ENCODE assay signal across 8 mouse cellular contexts in genomic region chr14:118235361-118235972, GRCm38 (mm10). TPM values are rescaled to one million over a fixed set of nuclear protein-coding genes. Genes with fewer than 3 reads are reported as not detected.
DNase-seq lines count a peak whose midpoint lies in the region; ATAC-seq and TF ChIP-seq lines count a peak whose summit lies in the region.

No protein-coding gene starts in this region.

- H3K4me3 ChIP-seq in spleen, adult 2 months (ENCODE audit: extremely low read depth, insufficient read depth, insufficient read length): peak overlapping the region; percentile 13; the same call in 1 of the 2 replicates
- peak overlapping the region; percentile 54 for H3K4me3 ChIP-seq in liver, embryonic 11.5 days (ENCODE audit: low read depth, low read length)
- peak overlapping the region; percentile 52 for H3K4me3 ChIP-seq in stomach, embryonic 14.5 days (ENCODE audit: low read depth, low read length)

- TF ChIP-seq POLR2A in spleen, adult 2 months (IDR thresholded peaks at IDR 0.05; ENCODE audit: low read depth, low read length): no peak

- peak overlapping the region; percentile 85 for H3K4me2 ChIP-seq in liver, embryonic 11.5 days
- peak overlapping the region; percentile 80 for H3K4me2 ChIP-seq in stomach, embryonic 14.5 days (replicated peaks; ENCODE audit: low read depth, low read length)

- ATAC-seq in liver, embryonic 11.5 days (replicated peaks; ENCODE audit: low FRiP score): no peak; the same call in 1 of the 2 replicates
- ATAC-seq in stomach, embryonic 14.5 days (ENCODE audit: insufficient number of reproducible peaks, insufficient read depth, low FRiP score, low read depth): no peak

- 3% methylated on average over 62 of the region's 62 CpGs for WGBS in spleen, adult 2 months
- 1% methylated on average over 61 of the region's 62 CpGs for WGBS in liver, embryonic 11.5 days
- WGBS in stomach, embryonic 14.5 days: 1% methylated on average over 62 of the region's 62 CpGs

- H3K27ac ChIP-seq in spleen, adult 2 months (ENCODE audit: insufficient read depth, low read length): no peak overlapping the region
- no peak overlapping the region for H3K27ac ChIP-seq in liver, embryonic 11.5 days (ENCODE audit: low read depth, low read length)
- peak overlapping the region; percentile 91 for H3K27ac ChIP-seq in stomach, embryonic 14.5 days (ENCODE audit: low read length)

- H3K9ac ChIP-seq in liver, embryonic 11.5 days (ENCODE audit: low read depth, low read length): no peak overlapping the region
- peak overlapping the region; percentile 60 for H3K9ac ChIP-seq in stomach, embryonic 14.5 days (replicated peaks; ENCODE audit: low read depth, low read length)

- H3K4me1 ChIP-seq in spleen, adult 2 months (ENCODE audit: control insufficient read depth, insufficient read depth, insufficient read length): peaks cover 9% of the 10 kb centered on the region
- peaks cover 5% of the 10 kb centered on the region; the same call in 1 of the 2 replicates for H3K4me1 ChIP-seq in liver, embryonic 11.5 days (replicated peaks; ENCODE audit: control insufficient read depth, insufficient read depth, low read length)
- no peaks in the 10 kb centered on the region for H3K4me1 ChIP-seq in stomach, embryonic 14.5 days (ENCODE audit: control insufficient read depth, insufficient read depth, low read length)

- peaks cover 37% of the 10 kb centered on the region for H3K27me3 ChIP-seq in spleen, adult 2 months (ENCODE audit: control insufficient read depth, insufficient read depth, low read length)
- peaks cover 95% of the 10 kb centered on the region for H3K27me3 ChIP-seq in liver, embryonic 11.5 days (replicated peaks; ENCODE audit: control insufficient read depth, insufficient read depth, low read length)
- H3K27me3 ChIP-seq in stomach, embryonic 14.5 days (ENCODE audit: control insufficient read depth, insufficient read depth, low read length): peaks cover 39% of the 10 kb centered on the region

- no peaks in the 10 kb centered on the region for H3K36me3 ChIP-seq in spleen, adult 2 months (ENCODE audit: control insufficient read depth, insufficient read depth, low read length)
- H3K36me3 ChIP-seq in liver, embryonic 11.5 days (ENCODE audit: control insufficient read depth, insufficient read depth, low read length): no peaks in the 10 kb centered on the region
- no peaks in the 10 kb centered on the region for H3K36me3 ChIP-seq in stomach, embryonic 14.5 days (ENCODE audit: control insufficient read depth, insufficient read depth, low read length)

- no peak for TF ChIP-seq CTCF in spleen, adult 2 months (IDR thresholded peaks at IDR 0.05; ENCODE audit: extremely low read depth, insufficient read depth, insufficient read length, insufficient replicate concordance)

- no peaks in the 10 kb centered on the region for H3K9me3 ChIP-seq in liver, embryonic 11.5 days (ENCODE audit: control insufficient read depth, low read length)
- H3K9me3 ChIP-seq in stomach, embryonic 14.5 days (ENCODE audit: control insufficient read depth, low read depth, low read length): no peaks in the 10 kb centered on the region

- peak; percentile 38 for DNase-seq in adrenal gland, adult 2 months
- DNase-seq in adrenal gland, postnatal 4 days (ENCODE audit: low spot score in 2 of 2): no peak
- DNase-seq in spleen, adult 2 months (ENCODE audit: low read depth in 1 of 2, low spot score in 2 of 2): no peak
- DNase-seq in spleen, postnatal 36 days (ENCODE audit: low spot score in 2 of 2): no peak
- DNase-seq in heart, postnatal 4 days: peak; percentile 16
- peak; percentile 62 for DNase-seq in liver, embryonic 11.5 days (ENCODE audit: low spot score)
- no peak for DNase-seq in urinary bladder, postnatal 10 days (ENCODE audit: low spot score)

RNA-seq across cellular contexts. Expression of gene Sox21, which starts 1.4 kb away (rescaled TPM):
- total RNA-seq in adrenal gland, adult 2 months (2021): not detected
- 0.17 and 0.23 TPM in 2 replicates for polyA plus RNA-seq in adrenal gland, adult 2 months (2012; rRNA removed)
- under 1 TPM; 0.11 to 0.17 TPM for total RNA-seq in adrenal gland, postnatal 4 days (2021)
- polyA plus RNA-seq in spleen, adult 2 months (2012; rRNA removed): not detected in 2 replicates
- not detected for total RNA-seq in heart, postnatal 4 days (2021)
- 0.08 and 0.12 TPM in 2 replicates for polyA plus RNA-seq in liver, embryonic 11.5 days (2014; fragmentation: Nextera tagmentation; extraction: Ambion mirVana)
- 9.3 and 11.8 TPM in 2 replicates for polyA plus RNA-seq in stomach, embryonic 14.5 days (2014; fragmentation: Nextera tagmentation; extraction: Ambion mirVana)

RNA-seq across cellular contexts. Expression of gene Gm9376, which starts 31.3 kb away (rescaled TPM):
- not detected for total RNA-seq in adrenal gland, adult 2 months (2021)
- polyA plus RNA-seq in adrenal gland, adult 2 months (2012; rRNA removed): not detected in 2 replicates
- total RNA-seq in adrenal gland, postnatal 4 days (2021): not detected
- polyA plus RNA-seq in spleen, adult 2 months (2012; rRNA removed): not detected in 2 replicates
- total RNA-seq in heart, postnatal 4 days (2021): not detected
- not detected in 2 replicates for polyA plus RNA-seq in liver, embryonic 11.5 days (2014; fragmentation: Nextera tagmentation; extraction: Ambion mirVana)
- polyA plus RNA-seq in stomach, embryonic 14.5 days (2014; fragmentation: Nextera tagmentation; extraction: Ambion mirVana): not detected in 2 replicates

Comparison
In these comparisons a context has a peak if more than half of its experiments do, and no peak if none do; other contexts are left out.
1. DNase-seq: peak in adrenal gland, adult 2 months (single experiment), heart, postnatal 4 days (single experiment) and liver, embryonic 11.5 days (single experiment); none in adrenal gland, postnatal 4 days (0 of 2), spleen, adult 2 months (0 of 2), spleen, postnatal 36 days (0 of 2) and urinary bladder, postnatal 10 days (single experiment).
2. Peak in every context shown above with its lines, with median percentiles within 50 percentile points of each other: H3K4me3 ChIP-seq.